Mouse (Mus musculus) spleen, adult 2 months (tissue): ENCODE results near the gene Fat3.

ENCODE experiments used
- CTCF ChIP-seq: fragments of 200-500 bp; IDR thresholded peaks from 2 replicates; pipeline ENCODE4 v1.5.1; 2011; ENCODE audit warnings: mild to moderate bottlenecking, inconsistent platforms; ENCODE audit not compliant: insufficient read depth, insufficient read length, insufficient replicate concordance; ENCODE audit errors: extremely low read depth
- POLR2A ChIP-seq: fragments of 200-500 bp; IDR thresholded peaks from 2 replicates; pipeline ENCODE4 v1.6.1; 2011; ENCODE audit warnings: low read depth, low read length, inconsistent platforms

GRCm38 (mm10) chr9:16270768-16271114 lies 230.3 kb downstream of the Fat3 start:
- TF ChIP-seq CTCF: no peak
- no peak for TF ChIP-seq POLR2A
